Mouse (Mus musculus) kidney, embryonic 15.5 days (tissue): Measurements from ENCODE around the gene Gm14308. TPM values are rescaled to one million over a fixed set of nuclear protein-coding genes. Genes with fewer than 3 reads are reported as not detected.
"Not testable (repeated sequence)": the region's sequence is repeated elsewhere in the genome, so short reads cannot be mapped to it uniquely, and the experiment has no call there.

Experiments
- ATAC-seq: fragments of 200-750 bp; cut with Nextera tagmentation; replicated peaks from 2 replicates; pipeline ENCODE4 v1.8.0; 2017; ENCODE audit warnings: moderate TSS enrichment; ENCODE audit not compliant: low FRiP score
- H3K27ac ChIP-seq: fragments of 300-500 bp; sonication (generic); 2 replicates; pipeline ENCODE4 v1.5.1; 2015; ENCODE audit warnings: mild to moderate bottlenecking, inconsistent platforms
- H3K27me3 ChIP-seq: fragments of 300-500 bp; sonication (generic); 2 replicates; pipeline ENCODE4 v1.6.1; 2015; ENCODE audit warnings: inconsistent platforms
- H3K36me3 ChIP-seq: fragments of 300-500 bp; sonication (generic); 2 replicates; pipeline ENCODE4 v1.6.1; 2015; ENCODE audit warnings: inconsistent platforms
- H3K4me1 ChIP-seq: fragments of 300-500 bp; sonication (generic); 2 replicates; pipeline ENCODE4 v1.6.1; 2015; ENCODE audit warnings: inconsistent platforms
- H3K4me2 ChIP-seq: fragments of 300-500 bp; sonication (generic); 2 replicates; pipeline ENCODE4 v1.6.1; 2015; ENCODE audit warnings: moderate library complexity, mild to moderate bottlenecking, inconsistent platforms
- H3K4me3 ChIP-seq: fragments of 300-500 bp; sonication (generic); replicated peaks from 2 replicates; pipeline ENCODE4 v1.5.1; 2015; ENCODE audit warnings: mild to moderate bottlenecking, inconsistent platforms
- H3K9ac ChIP-seq: fragments of 300-500 bp; sonication (generic); 2 replicates; pipeline ENCODE4 v1.6.1; 2015; ENCODE audit warnings: mild to moderate bottlenecking, inconsistent platforms
- H3K9me3 ChIP-seq: fragments of 300-500 bp; sonication (generic); replicated peaks from 2 replicates; pipeline ENCODE4 v1.6.1; 2016; ENCODE audit warnings: inconsistent platforms
- WGBS: fragments of 180-500 bp; shearing (Covaris S2); methylation state at CpG from one replicate; pipeline ENCODE4 v1.1.7; 2015; ENCODE audit warnings: mixed read lengths; 5-methylcytosine and 5-hydroxymethylcytosine counted together
- polyA plus RNA-seq: library from polyadenylated mRNA; unstranded; fragments of >200 nt; fragmentation: Nextera tagmentation; extraction: Ambion mirVana; gene quantifications from 2 replicates; pipeline ENCODE4 v1.2.1, GENCODE M21; 2015

Gm14308 gene
- 21.4 and 24.9 TPM in 2 replicates for polyA plus RNA-seq

DNA sequence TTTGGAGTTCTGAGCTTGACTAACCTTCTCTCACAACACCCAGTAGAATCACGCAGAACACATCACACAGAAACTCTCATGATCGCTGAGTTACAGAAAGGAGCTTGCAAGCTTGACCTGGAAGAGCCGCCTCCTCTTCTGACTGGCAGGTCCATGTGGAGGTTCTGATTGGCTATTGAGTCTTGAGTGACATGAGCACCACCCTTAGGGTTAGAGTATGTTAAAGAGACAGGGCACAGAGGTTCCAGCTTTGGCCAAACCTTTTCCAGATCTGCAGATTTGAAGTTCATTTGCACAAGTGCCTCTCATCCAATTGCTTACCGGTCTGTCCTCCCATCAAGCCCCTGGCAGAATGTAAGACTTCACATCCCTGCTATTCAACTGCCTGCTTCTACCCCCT lies at the start of gene Gm14308:
Gene Gm14308, minus strand, starts transcription at position 101 of the 400 bp plus-strand sequence.
- WGBS = no CpG with 5 or more reads among the region's 4 CpGs
- not testable (repeated sequence) for H3K4me2 ChIP-seq, H3K4me1 ChIP-seq, H3K36me3 ChIP-seq, H3K27ac ChIP-seq, H3K27me3 ChIP-seq, H3K4me3 ChIP-seq, H3K9me3 ChIP-seq, H3K9ac ChIP-seq, ATAC-seq

DNA sequence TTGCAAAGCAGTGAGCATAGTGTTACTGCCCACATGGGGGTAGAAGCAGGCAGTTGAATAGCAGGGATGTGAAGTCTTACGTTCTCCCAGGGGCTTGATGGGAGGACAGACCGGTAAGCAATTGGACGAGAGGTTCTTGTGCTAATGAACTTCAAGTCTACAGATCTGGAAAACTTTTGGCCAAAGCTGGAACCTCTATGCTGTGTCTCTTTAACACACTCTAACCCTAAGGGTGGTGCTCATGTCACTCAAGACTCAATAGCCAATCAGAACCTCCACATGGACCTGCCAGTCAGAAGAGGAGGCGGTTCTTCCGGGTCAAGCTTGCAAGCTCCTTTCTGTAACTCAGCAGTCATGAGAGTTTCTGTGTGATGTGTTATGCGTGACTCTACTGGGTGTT lies 34.1 kb upstream of the Gm14308 start, which contains the start of gene Zfp973:
Gene Zfp973, plus strand, starts transcription at position 301 of the 400 bp plus-strand sequence.
- not testable (repeated sequence) for H3K4me2 ChIP-seq, ATAC-seq, H3K27me3 ChIP-seq, H3K4me3 ChIP-seq, H3K27ac ChIP-seq, H3K9ac ChIP-seq, H3K4me1 ChIP-seq, H3K36me3 ChIP-seq, H3K9me3 ChIP-seq
- WGBS = no CpG with 5 or more reads among the region's 6 CpGs

Other genes starting within 250 kb of the Gm14308 start
- 13.8 and 14.1 TPM in 2 replicates for gene Gm14435, start 212.8 kb downstream of the Gm14308 start, polyA plus RNA-seq
- gene Gm14434, start 149.6 kb downstream of the Gm14308 start, polyA plus RNA-seq = 0.94 and 3.9 TPM in 2 replicates
- not detected in 2 replicates for gene Zfp967, start 115.3 kb downstream of the Gm14308 start, polyA plus RNA-seq
- 7.7 and 9.4 TPM in 2 replicates for gene Zfp973, start 34.2 kb upstream of the Gm14308 start, polyA plus RNA-seq
- gene Gm14305, start 72.0 kb upstream of the Gm14308 start, polyA plus RNA-seq = 23.1 and 25.7 TPM in 2 replicates
- 11.1 and 14.6 TPM in 2 replicates for gene Gm14295, start 162.3 kb upstream of the Gm14308 start, polyA plus RNA-seq
- gene Gm14408, start 194.8 kb upstream of the Gm14308 start, polyA plus RNA-seq = not detected in 2 replicates